Mouse (Mus musculus): ENCODE measurements around the gene Gyg.
A peak's percentile ranks its signal among the peaks of the same experiment; 100 is the strongest.

The Gyg gene

GRCm38 (mm10) chr3:20154531-20155367 lies at the start of gene Gyg:
TSS of gene Gyg (minus strand) at chr3:20155317.
- peak; percentile 74 for DNase-seq

- DNase-seq = peak; percentile 68
These were observed 43.8 kb upstream of the Gyg start for GRCm38 (mm10) chr3:20198869-20199268.

GRCm38 (mm10) chr3:20197878-20198277 lies 42.8 kb upstream of the Gyg start:
- DNase-seq = no peak

DNA sequence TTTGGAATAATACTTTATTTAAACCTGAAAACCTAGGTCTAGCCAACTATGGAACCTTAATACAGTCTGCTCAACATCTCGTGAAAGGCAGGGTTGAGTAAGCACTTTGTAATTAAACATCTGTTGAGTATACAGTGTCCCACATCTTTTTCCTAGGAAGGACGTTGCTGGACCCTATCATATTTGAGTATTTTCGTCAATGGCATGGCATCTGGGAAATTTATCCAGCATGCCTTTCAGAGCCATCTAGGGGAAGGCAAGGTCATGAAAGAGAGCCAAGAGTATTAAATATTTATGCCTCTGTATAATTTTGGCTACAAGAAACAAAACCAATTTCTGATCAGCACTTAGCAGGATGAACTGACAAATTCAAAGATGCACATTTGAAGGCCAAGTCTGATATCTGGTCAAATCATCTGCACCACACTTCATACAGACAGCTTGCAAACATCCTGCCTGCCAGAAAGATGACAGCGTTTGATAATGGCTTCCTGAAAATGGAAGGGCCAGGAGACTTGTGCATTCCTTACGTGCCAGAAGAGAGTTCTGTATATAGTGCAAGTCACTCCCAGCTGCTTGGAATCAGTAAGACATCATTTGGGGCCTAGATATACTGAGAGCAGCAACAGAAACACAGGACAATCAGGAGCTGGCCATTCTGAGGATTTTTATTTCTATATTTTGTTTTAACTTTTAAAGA lies 34.0 kb upstream of the Gyg start:
- no peak for DNase-seq

GRCm38 (mm10) chr3:20172394-20172793 lies 17.3 kb upstream of the Gyg start:
- DNase-seq = no peak

- DNase-seq = no peak
These were observed 12.4 kb upstream of the Gyg start for GRCm38 (mm10) chr3:20167487-20167886.

DNA sequence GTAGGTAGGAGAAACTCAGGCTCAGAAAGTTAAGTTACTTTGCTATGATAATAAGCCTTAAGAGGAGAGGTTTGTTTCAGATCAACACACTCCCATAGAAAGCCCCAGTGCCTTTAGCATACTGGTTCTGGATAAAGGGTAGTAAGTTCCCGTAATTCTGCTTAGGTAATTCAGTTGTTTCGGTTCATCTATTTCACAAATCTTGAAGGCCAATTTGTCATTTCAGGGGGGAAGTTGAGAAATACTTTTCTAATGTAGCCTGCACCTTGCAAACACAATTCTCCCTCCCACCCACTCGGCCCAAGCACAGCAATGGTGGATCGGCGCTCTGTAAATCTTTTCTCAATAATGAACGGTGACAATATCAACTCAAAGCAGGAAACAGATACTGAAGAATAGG lies 359 bp upstream of the Gyg start:
- DNase-seq = no peak

- no peak for DNase-seq
These were observed 3.5 kb downstream of the Gyg start for GRCm38 (mm10) chr3:20151651-20152050.

DNA sequence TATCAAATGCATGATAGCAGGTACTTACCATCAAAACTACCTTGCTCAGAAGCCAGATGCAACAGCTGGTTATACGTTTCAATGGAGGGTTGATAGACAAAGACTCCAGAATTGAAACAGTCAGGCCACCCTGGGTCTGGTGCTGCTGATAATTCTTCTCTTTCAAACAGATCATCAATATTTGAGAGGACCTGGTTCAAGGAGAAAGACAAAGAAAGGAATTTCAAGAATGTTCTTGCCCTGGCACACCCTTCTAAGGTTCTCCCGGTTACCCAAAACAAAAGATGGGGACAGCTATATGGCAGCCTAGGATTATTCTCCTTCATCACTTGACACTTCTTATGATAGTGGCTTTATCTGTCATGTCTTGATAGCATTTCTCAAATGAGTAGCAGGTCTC lies 4.6 kb downstream of the Gyg start:
- no peak for DNase-seq

DNA sequence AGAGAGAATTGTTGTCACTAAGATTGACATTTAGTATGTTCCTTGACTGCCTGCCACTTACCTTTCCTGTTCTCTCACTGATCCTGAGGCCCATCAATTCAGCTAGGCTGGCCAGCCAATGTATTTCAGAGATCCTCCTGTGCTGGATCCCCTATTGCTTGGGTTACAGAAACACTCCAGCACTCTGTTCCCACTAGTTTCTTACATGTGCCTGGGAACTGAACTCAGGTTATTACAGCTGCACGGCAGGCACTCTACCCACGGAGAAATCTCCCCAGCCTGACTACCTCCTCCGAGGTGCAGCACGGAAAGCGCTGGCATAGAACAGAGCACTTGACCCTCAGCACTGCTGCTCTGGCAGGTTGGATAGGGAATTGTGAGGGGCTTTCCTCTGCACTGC lies 7.5 kb downstream of the Gyg start:
- DNase-seq = no peak

DNA sequence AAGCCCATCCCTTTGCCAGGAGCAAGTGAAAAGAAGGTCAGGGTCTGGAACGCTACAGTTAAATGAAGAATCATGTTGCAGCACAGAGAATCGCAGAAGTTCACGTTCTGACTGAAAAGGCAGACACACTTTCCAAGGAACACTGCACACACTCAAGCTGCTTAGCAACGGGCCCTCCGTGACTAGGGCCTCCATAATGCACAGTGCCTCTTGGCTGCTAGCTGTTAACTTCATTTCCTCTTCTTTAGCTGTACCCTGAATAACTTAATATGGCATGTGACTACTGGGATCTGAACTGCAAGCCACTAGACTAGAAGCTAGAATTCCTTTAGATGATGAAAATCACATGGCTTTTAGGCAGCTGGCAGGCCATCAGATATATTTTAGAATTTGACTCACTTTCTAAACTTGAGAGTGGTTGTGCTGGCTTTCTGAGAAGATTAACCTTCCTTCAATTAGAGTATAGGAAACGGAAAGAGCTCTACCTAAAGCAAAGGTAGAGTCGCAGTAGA lies 8.2 kb downstream of the Gyg start:
- no peak for DNase-seq

GRCm38 (mm10) chr3:20145696-20146113 lies 9.4 kb downstream of the Gyg start:
- peak; percentile 39 for DNase-seq

GRCm38 (mm10) chr3:20144401-20144800 lies 10.7 kb downstream of the Gyg start:
- no peak for DNase-seq

- no peak for DNase-seq
These were observed 11.4 kb downstream of the Gyg start for GRCm38 (mm10) chr3:20143726-20144125.

DNA sequence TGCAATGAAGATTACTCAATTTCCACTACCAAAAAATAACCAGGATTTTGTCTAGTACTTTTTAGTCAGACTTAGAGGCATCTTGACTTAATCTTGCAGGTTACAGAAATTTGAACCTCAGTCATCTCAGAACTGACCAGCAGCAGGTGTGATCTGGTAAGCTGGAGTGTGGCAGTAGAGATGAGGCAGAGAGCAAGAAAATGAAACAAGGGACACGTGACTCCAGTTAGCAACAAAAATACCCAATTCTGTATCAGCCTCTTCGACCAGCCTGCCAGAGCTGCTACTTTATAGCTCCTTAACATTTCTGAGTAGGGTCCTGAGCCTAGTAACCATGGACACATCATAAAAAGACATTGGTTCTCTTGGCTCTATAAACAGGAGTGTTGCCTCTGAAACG lies 12.5 kb downstream of the Gyg start:
- no peak for DNase-seq

- no peak for DNase-seq
These were observed 13.0 kb downstream of the Gyg start for GRCm38 (mm10) chr3:20142101-20142500.

- DNase-seq = peak; percentile 40
These were observed 13.4 kb downstream of the Gyg start for GRCm38 (mm10) chr3:20141679-20142078.

GRCm38 (mm10) chr3:20141240-20141639 lies 13.9 kb downstream of the Gyg start:
- DNase-seq = no peak

- DNase-seq = no peak
These were observed 18.1 kb downstream of the Gyg start for GRCm38 (mm10) chr3:20136868-20137581.

- peak; percentile 23 for DNase-seq
These were observed 20.6 kb downstream of the Gyg start for GRCm38 (mm10) chr3:20134545-20134944.

DNA sequence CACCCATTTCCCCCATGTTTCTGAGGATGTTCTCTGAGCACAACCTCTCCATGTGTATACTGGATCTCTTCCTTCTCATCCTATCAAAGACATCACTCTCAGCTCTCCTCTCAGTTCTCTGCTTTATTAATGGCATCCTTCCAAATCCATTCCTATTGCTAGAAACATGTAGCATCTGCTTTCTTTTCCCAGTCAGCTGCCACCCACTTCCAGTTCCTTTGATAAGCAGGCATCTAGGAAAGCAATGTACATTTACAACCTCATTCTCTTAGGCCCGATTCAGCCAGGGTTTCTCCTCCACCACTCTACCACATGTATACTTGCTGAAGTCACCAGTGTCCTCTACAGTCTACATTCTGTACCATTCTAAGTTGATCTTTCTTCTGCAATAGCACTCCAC lies 21.4 kb downstream of the Gyg start:
- DNase-seq = no peak

- no peak for DNase-seq
These were observed 22.4 kb downstream of the Gyg start for GRCm38 (mm10) chr3:20132731-20133130.

GRCm38 (mm10) chr3:20131350-20131720 lies 23.8 kb downstream of the Gyg start:
- DNase-seq = no peak

Data from retina, postnatal 1 day (tissue).